Mouse (Mus musculus): ENCODE data around the gene Mcrip1.
"Not testable (repeated sequence)": the region's sequence is repeated elsewhere in the genome, so short reads cannot be mapped to it uniquely, and the experiment has no call there.

The Mcrip1 gene

GRCm38 (mm10) chr11:120549168-120549945 is at the start of gene Mcrip1:
Gene Mcrip1, minus strand, starts transcription at chr11:120549727.
- DNase-seq (ENCODE audit: low spot score): peak; percentile 94

GRCm38 (mm10) chr11:120598990-120599549 is 49.5 kb upstream of the Mcrip1 start:
- no peak for DNase-seq (ENCODE audit: low spot score)

- peak; percentile 95 for DNase-seq (ENCODE audit: low spot score)
Measured at GRCm38 (mm10) chr11:120598283-120598989, 48.9 kb upstream of the Mcrip1 start, which contains the start of the genes Alyref and Anapc11. Gene Alyref, minus strand, starts transcription at chr11:120598365. Gene Anapc11, plus strand, starts transcription at chr11:120598421.

GRCm38 (mm10) chr11:120597240-120598235 is 48.0 kb upstream of the Mcrip1 start:
- peak; percentile 53 for DNase-seq (ENCODE audit: low spot score)

GRCm38 (mm10) chr11:120588531-120588930 is 39.0 kb upstream of the Mcrip1 start:
- DNase-seq (ENCODE audit: low spot score): no peak

- no peak for DNase-seq (ENCODE audit: low spot score)
Measured at GRCm38 (mm10) chr11:120583937-120584336, 34.4 kb upstream of the Mcrip1 start.

GRCm38 (mm10) chr11:120582982-120583293 is 33.4 kb upstream of the Mcrip1 start:
- not testable (repeated sequence) for DNase-seq (ENCODE audit: low spot score)

GRCm38 (mm10) chr11:120582268-120582981 is 32.9 kb upstream of the Mcrip1 start:
- DNase-seq (ENCODE audit: low spot score): no peak

GRCm38 (mm10) chr11:120581490-120582267 is 32.2 kb upstream of the Mcrip1 start, which contains the start of gene Arhgdia:
Gene Arhgdia, minus strand, starts transcription at chr11:120581624.
- peak; percentile 92 for DNase-seq (ENCODE audit: low spot score)

- DNase-seq (ENCODE audit: low spot score): no peak
Measured at GRCm38 (mm10) chr11:120580871-120581331, 31.4 kb upstream of the Mcrip1 start.

GRCm38 (mm10) chr11:120580190-120580589 is 30.7 kb upstream of the Mcrip1 start:
- no peak for DNase-seq (ENCODE audit: low spot score)

- peak; percentile 82 for DNase-seq (ENCODE audit: low spot score)
Measured at GRCm38 (mm10) chr11:120579316-120580107, 30.0 kb upstream of the Mcrip1 start.

GRCm38 (mm10) chr11:120578694-120579243 is 29.2 kb upstream of the Mcrip1 start:
- DNase-seq (ENCODE audit: low spot score): no peak

- no peak for DNase-seq (ENCODE audit: low spot score)
Measured at GRCm38 (mm10) chr11:120578024-120578693, 28.6 kb upstream of the Mcrip1 start.

- DNase-seq (ENCODE audit: low spot score): peak; percentile 60
Measured at GRCm38 (mm10) chr11:120577211-120578023, 27.9 kb upstream of the Mcrip1 start.

- no peak for DNase-seq (ENCODE audit: low spot score)
Measured at GRCm38 (mm10) chr11:120576365-120576981, 26.9 kb upstream of the Mcrip1 start.

GRCm38 (mm10) chr11:120575940-120576339 is 26.4 kb upstream of the Mcrip1 start:
- DNase-seq (ENCODE audit: low spot score): no peak
